Mouse (Mus musculus): Measurements from ENCODE around the gene Fbxw4. TPM values are rescaled to one million over a fixed set of nuclear protein-coding genes. Genes with fewer than 3 reads are reported as not detected.
"Not testable (repeated sequence)": the region's sequence is repeated elsewhere in the genome, so short reads cannot be mapped to it uniquely, and the experiment has no call there.

The Fbxw4 gene
- total RNA-seq, 2 experiments from 2014 or later: 21.0 to 21.7 TPM

- intact Hi-C loops (cut with DNase I): loop anchor here (5.0 kb wide), 2 partner anchors 242 to 372 kb away; no protein-coding TSS in a partner anchor
- no peak for DNase-seq
These were observed 110.8 kb downstream of the Fbxw4 start for GRCm38 (mm10) chr19:45549128-45549915.

GRCm38 (mm10) chr19:45548196-45548595 lies 111.9 kb downstream of the Fbxw4 start:
- intact Hi-C loops (cut with DNase I): loop anchor here (5.0 kb wide), 2 partner anchors 241 to 371 kb away; no protein-coding TSS in a partner anchor
- not testable (repeated sequence) for DNase-seq

GRCm38 (mm10) chr19:45544925-45545321 lies 115.2 kb downstream of the Fbxw4 start:
- intact Hi-C loops (cut with DNase I): loop anchor here (1.0 to 5.0 kb wide), 6 partner anchors 58 to 368 kb away; no protein-coding TSS in a partner anchor
- DNase-seq: peak; percentile 87 to 90

GRCm38 (mm10) chr19:45544152-45544924 lies 115.8 kb downstream of the Fbxw4 start:
- peak in 1 of 2 experiments; percentile 43 for DNase-seq
- intact Hi-C loops (cut with DNase I): loop anchor here (2.0 to 5.0 kb wide), 3 partner anchors 58 to 262 kb away; no protein-coding TSS in a partner anchor

GRCm38 (mm10) chr19:45542061-45542460 lies 118.1 kb downstream of the Fbxw4 start:
- DNase-seq: no peak
- intact Hi-C loops (cut with DNase I): loop anchor here (5.0 kb wide), 1 partner anchor 105 kb away; no protein-coding TSS in a partner anchor

- intact Hi-C loops (cut with DNase I): loop anchor here (5.0 kb wide), 1 partner anchor 104 kb away; no protein-coding TSS in a partner anchor
- DNase-seq: peak; percentile 47 to 50
These were observed 118.6 kb downstream of the Fbxw4 start for GRCm38 (mm10) chr19:45541409-45542041.

GRCm38 (mm10) chr19:45540657-45541408 lies 119.3 kb downstream of the Fbxw4 start:
- DNase-seq: no peak
- intact Hi-C loops (cut with DNase I): loop anchor here (5.0 kb wide), 1 partner anchor 104 kb away; no protein-coding TSS in a partner anchor

GRCm38 (mm10) chr19:45537505-45537904 lies 122.6 kb downstream of the Fbxw4 start:
- intact Hi-C loops (cut with DNase I): no loop called here

GRCm38 (mm10) chr19:45535929-45536328 lies 124.2 kb downstream of the Fbxw4 start:
- intact Hi-C loops (cut with DNase I): no loop called here
- no peak for DNase-seq

More at GRCm38 (mm10) chr19:45537505-45537904, 122.6 kb downstream of the Fbxw4 start:
- peak; percentile 59 to 69 for DNase-seq

GRCm38 (mm10) chr19:45535214-45535735 lies 124.8 kb downstream of the Fbxw4 start:
- DNase-seq: no peak
- intact Hi-C loops (cut with DNase I): no loop called here

- no peak for DNase-seq
- intact Hi-C loops (cut with DNase I): no loop called here
These were observed 126.5 kb downstream of the Fbxw4 start for GRCm38 (mm10) chr19:45533617-45534016.

GRCm38 (mm10) chr19:45531554-45531953 lies 128.6 kb downstream of the Fbxw4 start:
- intact Hi-C loops (cut with DNase I): no loop called here
- no peak for DNase-seq

- peak; percentile 61 to 62 for DNase-seq
- intact Hi-C loops (cut with DNase I): no loop called here
These were observed 129.7 kb downstream of the Fbxw4 start for GRCm38 (mm10) chr19:45530200-45530995.

- intact Hi-C loops (cut with DNase I): no loop called here
- no peak for DNase-seq
These were observed 130.8 kb downstream of the Fbxw4 start for GRCm38 (mm10) chr19:45529294-45529693.

Other genes with a start within 250 kb of the Fbxw4 start
- gene Poll, start 99.8 kb downstream of the Fbxw4 start, total RNA-seq (2021): 1 to 10 TPM; 7.4 to 8.9 TPM
- gene Gm17018, start 99.7 kb downstream of the Fbxw4 start, total RNA-seq (2021): 10 to 100 TPM; 15.0 to 16.5 TPM
- not detected for gene Fgf8, start 82.6 kb upstream of the Fbxw4 start, total RNA-seq (2021)
- gene Npm3, start 89.3 kb upstream of the Fbxw4 start, total RNA-seq (2021): 10 to 100 TPM; 17.7 to 19.7 TPM
- 10 to 100 TPM; 73.6 to 77.1 TPM for gene Mgea5, start 123.5 kb upstream of the Fbxw4 start, total RNA-seq (2021)
- 100 to 1,000 TPM; 121 to 139 TPM for gene Kcnip2, start 155.7 kb upstream of the Fbxw4 start, total RNA-seq (2021)